Mouse (Mus musculus): Measurements from ENCODE around the gene Fam149b. TPM values are rescaled to one million over a fixed set of nuclear protein-coding genes. Genes with fewer than 3 reads are reported as not detected.

The Fam149b gene
- polyA plus RNA-seq, 1 experiment: 38.4 TPM

GRCm38 (mm10) chr14:20388441-20389129 lies 40.6 kb downstream of the Fam149b start, which contains the start of gene Dnajc9:
TSS of gene Dnajc9 (minus strand) at chr14:20388910.
- peak within 1 kb of the TSS; percentile 74 for H3K27ac ChIP-seq (ENCODE audit: insufficient read depth, low read depth, low read length)
- peaks cover 2% of the 10 kb centered on the region; the same call in 1 of the 2 replicates for H3K4me1 ChIP-seq (ENCODE audit: control insufficient read depth, insufficient read depth, low read length)
- no peak for TF ChIP-seq CTCF (conservative IDR thresholded peaks at IDR 0.05; ENCODE audit: insufficient read depth, insufficient read length, low read depth, low read length)
- TF ChIP-seq POLR2A (IDR thresholded peaks at IDR 0.05; ENCODE audit: low read depth, low read length): no peak
- no peaks in the 10 kb centered on the region for H3K36me3 ChIP-seq (ENCODE audit: control insufficient read depth, insufficient read depth, low read length)
- no peaks in the 10 kb centered on the region for H3K27me3 ChIP-seq (replicated peaks; ENCODE audit: control insufficient read depth, insufficient read depth, low read length)
- DNase-seq: peak; percentile 96
- peak within 1 kb of the TSS; percentile 90 for H3K4me3 ChIP-seq (ENCODE audit: insufficient read depth, low read depth, low read length)
- WGBS: under 1% methylated on average over 59 of the region's 59 CpGs

- TF ChIP-seq POLR2A (IDR thresholded peaks at IDR 0.05; ENCODE audit: low read depth, low read length) (no peak), CTCF (conservative IDR thresholded peaks at IDR 0.05; ENCODE audit: insufficient read depth, insufficient read length, low read depth, low read length) (no peak)
- no peaks in the 10 kb centered on the region for H3K36me3 ChIP-seq (ENCODE audit: control insufficient read depth, insufficient read depth, low read length)
- no peak for DNase-seq
- no peak overlapping the region for H3K27ac ChIP-seq (ENCODE audit: insufficient read depth, low read depth, low read length)
- H3K27me3 ChIP-seq (replicated peaks; ENCODE audit: control insufficient read depth, insufficient read depth, low read length): no peaks in the 10 kb centered on the region
- H3K4me1 ChIP-seq (ENCODE audit: control insufficient read depth, insufficient read depth, low read length): peaks cover 2% of the 10 kb centered on the region; the same call in 1 of the 2 replicates
- H3K4me3 ChIP-seq (ENCODE audit: insufficient read depth, low read depth, low read length): no peak overlapping the region
- WGBS: 80% methylated on average over 8 of the region's 8 CpGs
Measured at GRCm38 (mm10) chr14:20389446-20390079, 41.6 kb downstream of the Fam149b start.

GRCm38 (mm10) chr14:20392326-20392725 lies 44.4 kb downstream of the Fam149b start:
- H3K36me3 ChIP-seq (ENCODE audit: control insufficient read depth, insufficient read depth, low read length): no peaks in the 10 kb centered on the region
- peaks cover 2% of the 10 kb centered on the region; the same call in 1 of the 2 replicates for H3K4me1 ChIP-seq (ENCODE audit: control insufficient read depth, insufficient read depth, low read length)
- 69% methylated on average over 4 of the region's 4 CpGs for WGBS
- H3K27ac ChIP-seq (ENCODE audit: insufficient read depth, low read depth, low read length): no peak overlapping the region
- no peak overlapping the region for H3K4me3 ChIP-seq (ENCODE audit: insufficient read depth, low read depth, low read length)
- TF ChIP-seq POLR2A (IDR thresholded peaks at IDR 0.05; ENCODE audit: low read depth, low read length) (no peak), CTCF (conservative IDR thresholded peaks at IDR 0.05; ENCODE audit: insufficient read depth, insufficient read length, low read depth, low read length) (no peak)
- no peak for DNase-seq
- H3K27me3 ChIP-seq (replicated peaks; ENCODE audit: control insufficient read depth, insufficient read depth, low read length): no peaks in the 10 kb centered on the region

GRCm38 (mm10) chr14:20393205-20393913 lies 45.4 kb downstream of the Fam149b start, which contains the start of gene Mrps16:
TSS of gene Mrps16 (minus strand) at chr14:20393634.
- DNase-seq: peak; percentile 98
- H3K27ac ChIP-seq (ENCODE audit: insufficient read depth, low read depth, low read length): peak within 1 kb of the TSS; percentile 87
- no peaks in the 10 kb centered on the region; the same call in 1 of the 2 replicates for H3K4me1 ChIP-seq (ENCODE audit: control insufficient read depth, insufficient read depth, low read length)
- H3K36me3 ChIP-seq (ENCODE audit: control insufficient read depth, insufficient read depth, low read length): no peaks in the 10 kb centered on the region
- H3K4me3 ChIP-seq (ENCODE audit: insufficient read depth, low read depth, low read length): peak within 1 kb of the TSS; percentile 82
- TF ChIP-seq CTCF (conservative IDR thresholded peaks at IDR 0.05; ENCODE audit: insufficient read depth, insufficient read length, low read depth, low read length) (peak; percentile 73), POLR2A (IDR thresholded peaks at IDR 0.05; ENCODE audit: low read depth, low read length) (peak; percentile 70)
- under 1% methylated on average over 68 of the region's 68 CpGs for WGBS
- no peaks in the 10 kb centered on the region for H3K27me3 ChIP-seq (replicated peaks; ENCODE audit: control insufficient read depth, insufficient read depth, low read length)

GRCm38 (mm10) chr14:20397220-20397619 lies 49.3 kb downstream of the Fam149b start:
- Histone ChIP-seq H3K27ac (ENCODE audit: insufficient read depth, low read depth, low read length) (no peak overlapping the region), H3K36me3 (ENCODE audit: control insufficient read depth, insufficient read depth, low read length) (no peaks in the 10 kb centered on the region), H3K4me3 (ENCODE audit: insufficient read depth, low read depth, low read length) (no peak overlapping the region), H3K27me3 (replicated peaks; ENCODE audit: control insufficient read depth, insufficient read depth, low read length) (no peaks in the 10 kb centered on the region), H3K4me1 (ENCODE audit: control insufficient read depth, insufficient read depth, low read length) (no peaks in the 10 kb centered on the region)
- no peak for DNase-seq
- TF ChIP-seq POLR2A (IDR thresholded peaks at IDR 0.05; ENCODE audit: low read depth, low read length) (no peak), CTCF (conservative IDR thresholded peaks at IDR 0.05; ENCODE audit: insufficient read depth, insufficient read length, low read depth, low read length) (no peak)
- 80% methylated on average over 9 of the region's 9 CpGs for WGBS

GRCm38 (mm10) chr14:20398864-20399263 lies 50.9 kb downstream of the Fam149b start:
- Histone ChIP-seq H3K27ac (ENCODE audit: insufficient read depth, low read depth, low read length) (no peak overlapping the region), H3K4me3 (ENCODE audit: insufficient read depth, low read depth, low read length) (no peak overlapping the region), H3K4me1 (ENCODE audit: control insufficient read depth, insufficient read depth, low read length) (no peaks in the 10 kb centered on the region), H3K36me3 (ENCODE audit: control insufficient read depth, insufficient read depth, low read length) (no peaks in the 10 kb centered on the region), H3K27me3 (replicated peaks; ENCODE audit: control insufficient read depth, insufficient read depth, low read length) (no peaks in the 10 kb centered on the region)
- no peak; the same call in 1 of the 2 replicates for TF ChIP-seq CTCF (conservative IDR thresholded peaks at IDR 0.05; ENCODE audit: insufficient read depth, insufficient read length, low read depth, low read length)
- TF ChIP-seq POLR2A (IDR thresholded peaks at IDR 0.05; ENCODE audit: low read depth, low read length): no peak
- 48% methylated on average over 4 of the region's 4 CpGs for WGBS
- DNase-seq: peak; percentile 32
